Mouse (Mus musculus): Measurements from ENCODE around the gene Dpep1. TPM values are rescaled to one million over a fixed set of nuclear protein-coding genes. Genes with fewer than 3 reads are reported as not detected.
"Not testable (repeated sequence)": the region's sequence is repeated elsewhere in the genome, so short reads cannot be mapped to it uniquely, and the experiment has no call there.

Gene Dpep1
- polyA plus RNA-seq, 2 experiments, result 0.07 to 0.23 TPM

- WGBS (ENCODE audit: insufficient replicate concordance), result 59% methylated on average over 1 of the region's 1 CpGs
- TF ChIP-seq CTCF (IDR thresholded peaks at IDR 0.05; ENCODE audit: low read depth), result no peak
- no peak for ATAC-seq (ENCODE audit: insufficient read depth)
These were observed 34.9 kb downstream of the Dpep1 start for GRCm38 (mm10) chr8:123220917-123221316.

GRCm38 (mm10) chr8:123224278-123225266, 38.5 kb downstream of the Dpep1 start, which contains the start of gene Cdk10:
Gene Cdk10, plus strand, starts transcription at chr8:123224842.
- no peaks in the 10 kb centered on the region for H3K9me3 ChIP-seq (ENCODE audit: control insufficient read depth, low read length)
- peak within 1 kb of the TSS; percentile 82 for H3K9ac ChIP-seq (replicated peaks)
- peaks cover 7 to 11% of the 10 kb centered on the region in 2 experiments for H3K4me1 ChIP-seq (replicated peaks; ENCODE audit: control insufficient read depth in 2 of 2, insufficient read depth in 2 of 2, low read length in 1 of 2)
- DNase-seq (ENCODE audit: low read depth in 3 of 3, low spot score in 3 of 3) (peak; percentile 84 to 85 (median 84)), ATAC-seq (ENCODE audit: insufficient read depth) (peak; percentile 85)
- WGBS (ENCODE audit: insufficient replicate concordance), result 2% methylated on average over 59 of the region's 59 CpGs
- H3K4me3 ChIP-seq (ENCODE audit: insufficient read depth in 1 of 2, low read depth in 2 of 2, low read length in 2 of 2), result peak within 1 kb of the TSS; percentile 87 to 91
- H3K27ac ChIP-seq, result peak within 1 kb of the TSS; percentile 71
- no peaks in the 10 kb centered on the region for H3K27me3 ChIP-seq (ENCODE audit: control insufficient read depth, insufficient read depth, low read length)
- H3K4me2 ChIP-seq (ENCODE audit: low read depth), result peak within 1 kb of the TSS; percentile 93
- H3K36me3 ChIP-seq (replicated peaks; ENCODE audit: control insufficient read depth, insufficient read depth, low read depth), result no peaks in the 10 kb centered on the region
- TF ChIP-seq EP300 (IDR thresholded peaks at IDR 0.05; ENCODE audit: low read depth), result no peak
- peak; percentile 21; the same call in 1 of the 2 replicates for TF ChIP-seq CTCF (IDR thresholded peaks at IDR 0.05; ENCODE audit: low read depth)

More at GRCm38 (mm10) chr8:123220917-123221316, 34.9 kb downstream of the Dpep1 start:
- Histone ChIP-seq H3K27ac (no peak overlapping the region), H3K9ac (replicated peaks) (no peak overlapping the region), H3K27me3 (ENCODE audit: control insufficient read depth, insufficient read depth, low read length) (no peaks in the 10 kb centered on the region), H3K4me2 (ENCODE audit: low read depth) (no peak overlapping the region), H3K4me3 (ENCODE audit: insufficient read depth in 1 of 2, low read depth in 2 of 2, low read length in 2 of 2) (no peak overlapping the region), H3K4me1 (replicated peaks; ENCODE audit: control insufficient read depth in 2 of 2, insufficient read depth in 2 of 2, low read length in 1 of 2) (peaks cover 7 to 11% of the 10 kb centered on the region in 2 experiments), H3K9me3 (ENCODE audit: control insufficient read depth, low read length) (no peaks in the 10 kb centered on the region), H3K36me3 (replicated peaks; ENCODE audit: control insufficient read depth, insufficient read depth, low read depth) (no peaks in the 10 kb centered on the region)
- no peak for DNase-seq (ENCODE audit: low read depth in 3 of 3, low spot score in 3 of 3)

- no peaks in the 10 kb centered on the region for H3K36me3 ChIP-seq (replicated peaks; ENCODE audit: control insufficient read depth, insufficient read depth, low read depth)
- no peak overlapping the region for H3K4me2 ChIP-seq (ENCODE audit: low read depth)
- H3K4me1 ChIP-seq (replicated peaks; ENCODE audit: control insufficient read depth in 2 of 2, insufficient read depth in 2 of 2, low read length in 1 of 2), result peaks cover 7 to 11% of the 10 kb centered on the region in 2 experiments
- H3K9ac ChIP-seq (replicated peaks), result no peak overlapping the region
- DNase-seq (ENCODE audit: low read depth in 3 of 3, low spot score in 3 of 3), result no peak
- no peaks in the 10 kb centered on the region for H3K9me3 ChIP-seq (ENCODE audit: control insufficient read depth, low read length)
- H3K27me3 ChIP-seq (ENCODE audit: control insufficient read depth, insufficient read depth, low read length), result no peaks in the 10 kb centered on the region
- no peak overlapping the region for H3K27ac ChIP-seq
- ATAC-seq (ENCODE audit: insufficient read depth), result no peak
- no peak for TF ChIP-seq CTCF (IDR thresholded peaks at IDR 0.05; ENCODE audit: low read depth)
- TF ChIP-seq EP300 (IDR thresholded peaks at IDR 0.05; ENCODE audit: low read depth), result no peak
- 93% methylated on average over 1 of the region's 1 CpGs for WGBS (ENCODE audit: insufficient replicate concordance)
- H3K4me3 ChIP-seq (ENCODE audit: insufficient read depth in 1 of 2, low read depth in 2 of 2, low read length in 2 of 2), result no peak overlapping the region
These were observed 42.4 kb downstream of the Dpep1 start for GRCm38 (mm10) chr8:123228416-123228815.

- not testable (repeated sequence) for H3K4me1 ChIP-seq (replicated peaks; ENCODE audit: control insufficient read depth in 2 of 2, insufficient read depth in 2 of 2, low read length in 1 of 2); H3K36me3 ChIP-seq (replicated peaks; ENCODE audit: control insufficient read depth, insufficient read depth, low read depth); H3K27me3 ChIP-seq (ENCODE audit: control insufficient read depth, insufficient read depth, low read length); H3K4me2 ChIP-seq (ENCODE audit: low read depth); H3K9ac ChIP-seq (replicated peaks); ATAC-seq (ENCODE audit: insufficient read depth); H3K9me3 ChIP-seq (ENCODE audit: control insufficient read depth, low read length); H3K4me3 ChIP-seq (ENCODE audit: insufficient read depth in 1 of 2, low read depth in 2 of 2, low read length in 2 of 2); DNase-seq (ENCODE audit: low read depth in 3 of 3, low spot score in 3 of 3); H3K27ac ChIP-seq
- 68% methylated on average over 9 of the region's 11 CpGs for WGBS (ENCODE audit: insufficient replicate concordance)
These were observed 44.3 kb downstream of the Dpep1 start for GRCm38 (mm10) chr8:123230326-123230725.

GRCm38 (mm10) chr8:123231742-123232141, 45.7 kb downstream of the Dpep1 start:
- ATAC-seq (ENCODE audit: insufficient read depth), result no peak
- Histone ChIP-seq H3K36me3 (replicated peaks; ENCODE audit: control insufficient read depth, insufficient read depth, low read depth) (no peaks in the 10 kb centered on the region), H3K4me3 (ENCODE audit: insufficient read depth in 1 of 2, low read depth in 2 of 2, low read length in 2 of 2) (no peak overlapping the region), H3K27me3 (ENCODE audit: control insufficient read depth, insufficient read depth, low read length) (peaks cover 12% of the 10 kb centered on the region), H3K4me1 (replicated peaks; ENCODE audit: control insufficient read depth in 2 of 2, insufficient read depth in 2 of 2, low read length in 1 of 2) (peaks cover 7 to 10% of the 10 kb centered on the region in 2 experiments), H3K27ac (no peak overlapping the region), H3K4me2 (ENCODE audit: low read depth) (no peak overlapping the region), H3K9me3 (ENCODE audit: control insufficient read depth, low read length) (no peaks in the 10 kb centered on the region), H3K9ac (replicated peaks) (no peak overlapping the region)
- no peak for TF ChIP-seq EP300 (IDR thresholded peaks at IDR 0.05; ENCODE audit: low read depth)
- peak; percentile 48 for TF ChIP-seq CTCF (IDR thresholded peaks at IDR 0.05; ENCODE audit: low read depth)
- 59% methylated on average over 5 of the region's 5 CpGs for WGBS (ENCODE audit: insufficient replicate concordance)
- DNase-seq (ENCODE audit: low read depth in 3 of 3, low spot score in 3 of 3), result no peak
